ENCODE assay signal across 10 mouse cellular contexts in genomic region chr6:92727351-92727986, GRCm38 (mm10). TPM values are rescaled to one million over a fixed set of nuclear protein-coding genes. Genes with fewer than 3 reads are reported as not detected.
DNase-seq lines count a peak whose midpoint lies in the region; ATAC-seq and TF ChIP-seq lines count a peak whose summit lies in the region.
"Had no signal": no experiment of that assay in that cellular context is flagged by ENCODE, and none has a peak within 500 bp of the region (broad histone marks: within the 10 kb centered on the region; RNA-seq: fewer than 3 reads in every experiment).

No protein-coding gene starts in this region.

- H3K9ac ChIP-seq in hindbrain, embryonic 16.5 days (ENCODE audit: low read depth, low read length): no peak overlapping the region
- H3K9ac ChIP-seq in midbrain, embryonic 13.5 days (replicated peaks): no peak overlapping the region
- no peak overlapping the region for H3K9ac ChIP-seq in midbrain, embryonic 15.5 days
- no peak overlapping the region for H3K9ac ChIP-seq in forebrain, embryonic 16.5 days (replicated peaks; ENCODE audit: low read depth, low read length)
- no peak overlapping the region for H3K9ac ChIP-seq in intestine, postnatal 0 days (ENCODE audit: low read depth, low read length)
- H3K9ac ChIP-seq in liver, embryonic 11.5 days (ENCODE audit: low read depth, low read length): no peak overlapping the region
- H3K9ac ChIP-seq: liver, postnatal 0 days had no signal

- peak overlapping the region; percentile 9; the same call in 1 of the 2 replicates for H3K27ac ChIP-seq in hindbrain, embryonic 10.5 days
- no peak overlapping the region for H3K27ac ChIP-seq in hindbrain, embryonic 16.5 days (ENCODE audit: low read depth, low read length)
- peak overlapping the region; percentile 14 for H3K27ac ChIP-seq in midbrain, embryonic 13.5 days
- H3K27ac ChIP-seq in midbrain, embryonic 15.5 days: no peak overlapping the region
- H3K27ac ChIP-seq in forebrain, embryonic 16.5 days (ENCODE audit: low read length): peak overlapping the region; percentile 16
- peak overlapping the region; percentile 15; the same call in 1 of the 2 replicates for H3K27ac ChIP-seq in intestine, postnatal 0 days (ENCODE audit: low read depth, low read length)
- H3K27ac ChIP-seq in liver, embryonic 11.5 days (ENCODE audit: low read depth, low read length): no peak overlapping the region

- H3K4me1 ChIP-seq in hindbrain, embryonic 10.5 days (replicated peaks): peaks cover 32% of the 10 kb centered on the region
- H3K4me1 ChIP-seq in hindbrain, embryonic 16.5 days (ENCODE audit: control insufficient read depth, insufficient read depth, low read depth, low read length): peaks cover 17% of the 10 kb centered on the region
- peaks cover 31% of the 10 kb centered on the region for H3K4me1 ChIP-seq in midbrain, embryonic 13.5 days (replicated peaks)
- peaks cover 33% of the 10 kb centered on the region for H3K4me1 ChIP-seq in midbrain, embryonic 15.5 days
- peaks cover 17% of the 10 kb centered on the region for H3K4me1 ChIP-seq in forebrain, embryonic 16.5 days (replicated peaks; ENCODE audit: control insufficient read depth, insufficient read depth, low read length)
- peaks cover 4% of the 10 kb centered on the region; the same call in 1 of the 2 replicates for H3K4me1 ChIP-seq in intestine, postnatal 0 days (replicated peaks; ENCODE audit: control insufficient read depth, insufficient read depth, low read length)
- no peaks in the 10 kb centered on the region for H3K4me1 ChIP-seq in liver, embryonic 11.5 days (replicated peaks; ENCODE audit: control insufficient read depth, insufficient read depth, low read length)
- H3K4me1 ChIP-seq: megakaryocyte, embryonic 14.5 days had no signal

- DNase-seq in hindbrain, embryonic 10.5 days (ENCODE audit: low spot score): no peak
- no peak for DNase-seq in cerebellum, postnatal 10 days
- no peak for DNase-seq in liver, embryonic 11.5 days (ENCODE audit: low spot score)

- TF ChIP-seq CTCF in intestine, postnatal 0 days (IDR thresholded peaks at IDR 0.05; ENCODE audit: low read depth): no peak

- H3K9me3 ChIP-seq in hindbrain, embryonic 10.5 days: no peaks in the 10 kb centered on the region
- no peaks in the 10 kb centered on the region for H3K9me3 ChIP-seq in hindbrain, embryonic 16.5 days (ENCODE audit: control insufficient read depth, low read length)
- no peaks in the 10 kb centered on the region for H3K9me3 ChIP-seq in midbrain, embryonic 13.5 days
- no peaks in the 10 kb centered on the region for H3K9me3 ChIP-seq in midbrain, embryonic 15.5 days
- no peaks in the 10 kb centered on the region for H3K9me3 ChIP-seq in forebrain, embryonic 16.5 days (ENCODE audit: control insufficient read depth, low read length)
- no peaks in the 10 kb centered on the region for H3K9me3 ChIP-seq in intestine, postnatal 0 days (ENCODE audit: control insufficient read depth)
- H3K9me3 ChIP-seq in liver, embryonic 11.5 days (ENCODE audit: control insufficient read depth, low read length): no peaks in the 10 kb centered on the region

- no peaks in the 10 kb centered on the region for H3K27me3 ChIP-seq in hindbrain, embryonic 10.5 days (ENCODE audit: insufficient read depth, poor library complexity, severe bottlenecking)
- H3K27me3 ChIP-seq in hindbrain, embryonic 16.5 days (replicated peaks; ENCODE audit: control insufficient read depth, insufficient read depth, low read length): no peaks in the 10 kb centered on the region
- no peaks in the 10 kb centered on the region for H3K27me3 ChIP-seq in midbrain, embryonic 13.5 days
- no peaks in the 10 kb centered on the region for H3K27me3 ChIP-seq in midbrain, embryonic 15.5 days (replicated peaks)
- no peaks in the 10 kb centered on the region for H3K27me3 ChIP-seq in forebrain, embryonic 16.5 days (replicated peaks; ENCODE audit: control insufficient read depth, insufficient read depth, low read length)
- no peaks in the 10 kb centered on the region for H3K27me3 ChIP-seq in intestine, postnatal 0 days (replicated peaks; ENCODE audit: control insufficient read depth, insufficient read depth, low read length)
- no peaks in the 10 kb centered on the region for H3K27me3 ChIP-seq in liver, embryonic 11.5 days (replicated peaks; ENCODE audit: control insufficient read depth, insufficient read depth, low read length)
- H3K27me3 ChIP-seq: megakaryocyte, embryonic 14.5 days had no signal

- no peak overlapping the region for H3K4me3 ChIP-seq in hindbrain, embryonic 10.5 days
- no peak overlapping the region for H3K4me3 ChIP-seq in hindbrain, embryonic 16.5 days (ENCODE audit: low read length)
- no peak overlapping the region for H3K4me3 ChIP-seq in midbrain, embryonic 13.5 days (replicated peaks)
- no peak overlapping the region for H3K4me3 ChIP-seq in midbrain, embryonic 15.5 days
- no peak overlapping the region for H3K4me3 ChIP-seq in forebrain, embryonic 16.5 days (replicated peaks; ENCODE audit: low read length)
- H3K4me3 ChIP-seq in intestine, postnatal 0 days (ENCODE audit: low read depth, low read length): no peak overlapping the region
- H3K4me3 ChIP-seq in liver, embryonic 11.5 days (ENCODE audit: low read depth, low read length): no peak overlapping the region
- H3K4me3 ChIP-seq: megakaryocyte, embryonic 14.5 days had no signal

- no peak overlapping the region for H3K4me2 ChIP-seq in hindbrain, embryonic 16.5 days (ENCODE audit: low read length)
- no peak overlapping the region for H3K4me2 ChIP-seq in midbrain, embryonic 13.5 days (replicated peaks)
- no peak overlapping the region for H3K4me2 ChIP-seq in midbrain, embryonic 15.5 days
- no peak overlapping the region for H3K4me2 ChIP-seq in forebrain, embryonic 16.5 days (ENCODE audit: low read length)
- no peak overlapping the region for H3K4me2 ChIP-seq in intestine, postnatal 0 days (replicated peaks; ENCODE audit: low read depth)
- H3K4me2 ChIP-seq in liver, embryonic 11.5 days: no peak overlapping the region

- no peaks in the 10 kb centered on the region for H3K36me3 ChIP-seq in hindbrain, embryonic 10.5 days
- H3K36me3 ChIP-seq in hindbrain, embryonic 16.5 days (ENCODE audit: control insufficient read depth, insufficient read depth, low read length): no peaks in the 10 kb centered on the region
- H3K36me3 ChIP-seq in midbrain, embryonic 13.5 days: no peaks in the 10 kb centered on the region
- H3K36me3 ChIP-seq in midbrain, embryonic 15.5 days (replicated peaks): no peaks in the 10 kb centered on the region
- no peaks in the 10 kb centered on the region for H3K36me3 ChIP-seq in forebrain, embryonic 16.5 days (ENCODE audit: control insufficient read depth, insufficient read depth)
- H3K36me3 ChIP-seq in intestine, postnatal 0 days (ENCODE audit: control insufficient read depth, insufficient read depth): no peaks in the 10 kb centered on the region
- no peaks in the 10 kb centered on the region for H3K36me3 ChIP-seq in liver, embryonic 11.5 days (ENCODE audit: control insufficient read depth, insufficient read depth, low read length)

- no peak for ATAC-seq in hindbrain, embryonic 16.5 days
- 0 out of 2 replicates have a peak, but pooled peaks have one; percentile 34 for ATAC-seq in midbrain, embryonic 13.5 days
- no peak for ATAC-seq in midbrain, embryonic 15.5 days (replicated peaks)
- peak; percentile 57 for ATAC-seq in forebrain, embryonic 16.5 days
- peak; percentile 22; the same call in 1 of the 2 replicates for ATAC-seq in intestine, postnatal 0 days
- no peak for ATAC-seq in liver, embryonic 11.5 days (replicated peaks; ENCODE audit: low FRiP score)
- ATAC-seq: liver, postnatal 0 days had no signal

- 22% methylated on average over 7 of the region's 7 CpGs for WGBS in hindbrain, embryonic 10.5 days
- WGBS in hindbrain, embryonic 16.5 days: 18% methylated on average over 7 of the region's 7 CpGs
- WGBS in midbrain, embryonic 13.5 days: 18% methylated on average over 7 of the region's 7 CpGs
- 10% methylated on average over 7 of the region's 7 CpGs for WGBS in midbrain, embryonic 15.5 days
- 8% methylated on average over 7 of the region's 7 CpGs for WGBS in forebrain, embryonic 16.5 days
- WGBS in intestine, postnatal 0 days: 19% methylated on average over 7 of the region's 7 CpGs
- 20% methylated on average over 7 of the region's 7 CpGs for WGBS in liver, embryonic 11.5 days

RNA-seq across cellular contexts. Expression of gene Prickle2, which starts 21.5 kb away (rescaled TPM):
- 4.9 and 8.4 TPM in 2 replicates for polyA plus RNA-seq in hindbrain, embryonic 10.5 days (2016; fragmentation: Nextera tagmentation; extraction: Ambion mirVana)
- 13.6 and 16.3 TPM in 2 replicates for polyA plus RNA-seq in hindbrain, embryonic 16.5 days (2015; fragmentation: Nextera tagmentation; extraction: Ambion mirVana)
- polyA plus RNA-seq in midbrain, embryonic 13.5 days (2015; fragmentation: Nextera tagmentation; extraction: Ambion mirVana): 12.3 and 13.1 TPM in 2 replicates
- polyA plus RNA-seq in midbrain, embryonic 15.5 days (2015; fragmentation: Nextera tagmentation; extraction: Ambion mirVana): 15.4 and 17.0 TPM in 2 replicates
- 9.0 and 11.9 TPM in 2 replicates for polyA plus RNA-seq in forebrain, embryonic 16.5 days (2015; fragmentation: Nextera tagmentation; extraction: Ambion mirVana)
- polyA plus RNA-seq in intestine, postnatal 0 days (2015; fragmentation: Nextera tagmentation; extraction: Ambion mirVana): 1.7 and 2.0 TPM in 2 replicates
- polyA plus RNA-seq in liver, embryonic 11.5 days (2014; fragmentation: Nextera tagmentation; extraction: Ambion mirVana): 1.3 and 1.7 TPM in 2 replicates

Comparison
In these comparisons a context has a peak if more than half of its experiments do, and no peak if none do; other contexts are left out.
1. H3K27ac ChIP-seq: peak in hindbrain, embryonic 10.5 days (single experiment), midbrain, embryonic 13.5 days (single experiment), forebrain, embryonic 16.5 days (single experiment) and intestine, postnatal 0 days (single experiment); none in hindbrain, embryonic 16.5 days (single experiment), midbrain, embryonic 15.5 days (single experiment) and liver, embryonic 11.5 days (single experiment).
2. ATAC-seq: peak in midbrain, embryonic 13.5 days (single experiment), forebrain, embryonic 16.5 days (single experiment) and intestine, postnatal 0 days (single experiment); none in hindbrain, embryonic 16.5 days (single experiment), midbrain, embryonic 15.5 days (single experiment) and liver, embryonic 11.5 days (single experiment).